Mouse (Mus musculus): ENCODE data around the gene Ankrd35. TPM values are rescaled to one million over a fixed set of nuclear protein-coding genes. Genes with fewer than 3 reads are reported as not detected.
"Not testable (repeated sequence)": the region's sequence is repeated elsewhere in the genome, so short reads cannot be mapped to it uniquely, and the experiment has no call there.

The Ankrd35 gene
- polyA plus RNA-seq, 1 experiment from 2014 or later: 0.39 TPM

- ATAC-seq: no peak
- Histone ChIP-seq H3K4me1 (ENCODE audit: control insufficient read depth, insufficient read depth, low read length) (peaks cover 9% of the 10 kb centered on the region), H3K4me2 (ENCODE audit: low read depth, low read length) (no peak overlapping the region), H3K4me3 (ENCODE audit: low read length) (no peak overlapping the region), H3K27ac (ENCODE audit: low read length) (no peak overlapping the region), H3K9me3 (ENCODE audit: control insufficient read depth, low read length) (no peaks in the 10 kb centered on the region), H3K36me3 (ENCODE audit: control insufficient read depth, insufficient read depth, low read length) (no peaks in the 10 kb centered on the region), H3K9ac (ENCODE audit: low read depth, low read length) (no peak overlapping the region), H3K27me3 (replicated peaks; ENCODE audit: control insufficient read depth, insufficient read depth, low read length) (peaks cover 4% of the 10 kb centered on the region; the same call in 1 of the 2 replicates)
- 90% methylated on average over 3 of the region's 3 CpGs for WGBS
These were observed 13.6 kb downstream of the Ankrd35 start for GRCm38 (mm10) chr3:96683496-96683895.

- ATAC-seq: no peak
- peak overlapping the region; percentile 55 for H3K9ac ChIP-seq (ENCODE audit: low read depth, low read length)
- H3K36me3 ChIP-seq (ENCODE audit: control insufficient read depth, insufficient read depth, low read length): no peaks in the 10 kb centered on the region
- peak overlapping the region; percentile 33 for H3K4me3 ChIP-seq (ENCODE audit: low read length)
- no peak overlapping the region for H3K27ac ChIP-seq (ENCODE audit: low read length)
- H3K4me1 ChIP-seq (ENCODE audit: control insufficient read depth, insufficient read depth, low read length): peaks cover 9% of the 10 kb centered on the region
- H3K27me3 ChIP-seq (replicated peaks; ENCODE audit: control insufficient read depth, insufficient read depth, low read length): peaks cover 4% of the 10 kb centered on the region; the same call in 1 of the 2 replicates
- peak overlapping the region; percentile 54 for H3K4me2 ChIP-seq (ENCODE audit: low read depth, low read length)
- WGBS: 50% methylated on average over 17 of the region's 17 CpGs
- H3K9me3 ChIP-seq (ENCODE audit: control insufficient read depth, low read length): no peaks in the 10 kb centered on the region
These were observed 14.4 kb downstream of the Ankrd35 start for GRCm38 (mm10) chr3:96684151-96684821.

- peaks cover 9% of the 10 kb centered on the region for H3K4me1 ChIP-seq (ENCODE audit: control insufficient read depth, insufficient read depth, low read length)
- H3K9me3 ChIP-seq (ENCODE audit: control insufficient read depth, low read length): no peaks in the 10 kb centered on the region
- 26% methylated on average over 28 of the region's 28 CpGs for WGBS
- peak overlapping the region; percentile 33 for H3K4me3 ChIP-seq (ENCODE audit: low read length)
- no peaks in the 10 kb centered on the region for H3K36me3 ChIP-seq (ENCODE audit: control insufficient read depth, insufficient read depth, low read length)
- peak overlapping the region; percentile 55 for H3K9ac ChIP-seq (ENCODE audit: low read depth, low read length)
- no peak overlapping the region for H3K27ac ChIP-seq (ENCODE audit: low read length)
- peaks cover 4% of the 10 kb centered on the region; the same call in 1 of the 2 replicates for H3K27me3 ChIP-seq (replicated peaks; ENCODE audit: control insufficient read depth, insufficient read depth, low read length)
- H3K4me2 ChIP-seq (ENCODE audit: low read depth, low read length): peak overlapping the region; percentile 54
- ATAC-seq: no peak
These were observed 14.9 kb downstream of the Ankrd35 start for GRCm38 (mm10) chr3:96684822-96685156.

- ATAC-seq; H3K9me3 ChIP-seq (ENCODE audit: control insufficient read depth, low read length); H3K4me1 ChIP-seq (ENCODE audit: control insufficient read depth, insufficient read depth, low read length); H3K27ac ChIP-seq (ENCODE audit: low read length); H3K4me2 ChIP-seq (ENCODE audit: low read depth, low read length); H3K36me3 ChIP-seq (ENCODE audit: control insufficient read depth, insufficient read depth, low read length); H3K27me3 ChIP-seq (replicated peaks; ENCODE audit: control insufficient read depth, insufficient read depth, low read length); H3K4me3 ChIP-seq (ENCODE audit: low read length); H3K9ac ChIP-seq (ENCODE audit: low read depth, low read length): not testable (repeated sequence)
- 94% methylated on average over 5 of the region's 5 CpGs for WGBS
These were observed 16.1 kb downstream of the Ankrd35 start for GRCm38 (mm10) chr3:96686057-96686456.

GRCm38 (mm10) chr3:96688854-96689253 is 18.9 kb downstream of the Ankrd35 start:
- H3K9ac ChIP-seq (ENCODE audit: low read depth, low read length): no peak overlapping the region
- no peak overlapping the region for H3K27ac ChIP-seq (ENCODE audit: low read length)
- peaks cover 9% of the 10 kb centered on the region for H3K4me1 ChIP-seq (ENCODE audit: control insufficient read depth, insufficient read depth, low read length)
- H3K27me3 ChIP-seq (replicated peaks; ENCODE audit: control insufficient read depth, insufficient read depth, low read length): peaks cover 1% of the 10 kb centered on the region; the same call in 1 of the 2 replicates
- 76% methylated on average over 11 of the region's 11 CpGs for WGBS
- no peak overlapping the region for H3K4me3 ChIP-seq (ENCODE audit: low read length)
- H3K9me3 ChIP-seq (ENCODE audit: control insufficient read depth, low read length): no peaks in the 10 kb centered on the region
- ATAC-seq: no peak
- no peak overlapping the region for H3K4me2 ChIP-seq (ENCODE audit: low read depth, low read length)
- no peaks in the 10 kb centered on the region for H3K36me3 ChIP-seq (ENCODE audit: control insufficient read depth, insufficient read depth, low read length)

GRCm38 (mm10) chr3:96690298-96690697 is 20.4 kb downstream of the Ankrd35 start:
- no peak overlapping the region for H3K27ac ChIP-seq (ENCODE audit: low read length)
- H3K4me1 ChIP-seq (ENCODE audit: control insufficient read depth, insufficient read depth, low read length): no peaks in the 10 kb centered on the region
- no peaks in the 10 kb centered on the region for H3K27me3 ChIP-seq (replicated peaks; ENCODE audit: control insufficient read depth, insufficient read depth, low read length)
- no peak overlapping the region for H3K9ac ChIP-seq (ENCODE audit: low read depth, low read length)
- 57% methylated on average over 3 of the region's 3 CpGs for WGBS
- no peaks in the 10 kb centered on the region for H3K9me3 ChIP-seq (ENCODE audit: control insufficient read depth, low read length)
- no peaks in the 10 kb centered on the region for H3K36me3 ChIP-seq (ENCODE audit: control insufficient read depth, insufficient read depth, low read length)
- no peak for ATAC-seq
- H3K4me2 ChIP-seq (ENCODE audit: low read depth, low read length): no peak overlapping the region
- no peak overlapping the region for H3K4me3 ChIP-seq (ENCODE audit: low read length)

GRCm38 (mm10) chr3:96692506-96692905 is 22.6 kb downstream of the Ankrd35 start:
- Histone ChIP-seq H3K27me3 (replicated peaks; ENCODE audit: control insufficient read depth, insufficient read depth, low read length) (no peaks in the 10 kb centered on the region), H3K4me1 (ENCODE audit: control insufficient read depth, insufficient read depth, low read length) (peaks cover 4% of the 10 kb centered on the region), H3K36me3 (ENCODE audit: control insufficient read depth, insufficient read depth, low read length) (no peaks in the 10 kb centered on the region), H3K9ac (ENCODE audit: low read depth, low read length) (no peak overlapping the region), H3K4me2 (ENCODE audit: low read depth, low read length) (no peak overlapping the region), H3K27ac (ENCODE audit: low read length) (no peak overlapping the region), H3K9me3 (ENCODE audit: control insufficient read depth, low read length) (no peaks in the 10 kb centered on the region), H3K4me3 (ENCODE audit: low read length) (no peak overlapping the region)
- no peak for ATAC-seq
- WGBS: 26% methylated on average over 3 of the region's 3 CpGs

GRCm38 (mm10) chr3:96693579-96693978 is 23.6 kb downstream of the Ankrd35 start:
- Histone ChIP-seq H3K27ac (ENCODE audit: low read length) (no peak overlapping the region), H3K4me1 (ENCODE audit: control insufficient read depth, insufficient read depth, low read length) (peaks cover 11% of the 10 kb centered on the region), H3K9me3 (ENCODE audit: control insufficient read depth, low read length) (no peaks in the 10 kb centered on the region), H3K9ac (ENCODE audit: low read depth, low read length) (no peak overlapping the region), H3K36me3 (ENCODE audit: control insufficient read depth, insufficient read depth, low read length) (no peaks in the 10 kb centered on the region), H3K27me3 (replicated peaks; ENCODE audit: control insufficient read depth, insufficient read depth, low read length) (no peaks in the 10 kb centered on the region), H3K4me3 (ENCODE audit: low read length) (no peak overlapping the region), H3K4me2 (ENCODE audit: low read depth, low read length) (no peak overlapping the region)
- WGBS: 70% methylated on average over 1 of the region's 1 CpGs
- ATAC-seq: no peak

GRCm38 (mm10) chr3:96696198-96696765 is 26.4 kb downstream of the Ankrd35 start, which contains the start of gene Pias3:
TSS of gene Pias3 (plus strand) at chr3:96696384.
- Histone ChIP-seq H3K27me3 (replicated peaks; ENCODE audit: control insufficient read depth, insufficient read depth, low read length) (no peaks in the 10 kb centered on the region), H3K9me3 (ENCODE audit: control insufficient read depth, low read length) (no peaks in the 10 kb centered on the region), H3K4me2 (ENCODE audit: low read depth, low read length) (peak within 1 kb of the TSS; percentile 81), H3K36me3 (ENCODE audit: control insufficient read depth, insufficient read depth, low read length) (no peaks in the 10 kb centered on the region), H3K4me1 (ENCODE audit: control insufficient read depth, insufficient read depth, low read length) (peaks cover 11% of the 10 kb centered on the region), H3K27ac (ENCODE audit: low read length) (peak within 1 kb of the TSS; percentile 91), H3K9ac (ENCODE audit: low read depth, low read length) (peak within 1 kb of the TSS; percentile 86), H3K4me3 (ENCODE audit: low read length) (peak within 1 kb of the TSS; percentile 83)
- ATAC-seq: peak; percentile 88
- under 1% methylated on average over 35 of the region's 35 CpGs for WGBS
